Mouse (Mus musculus): ENCODE results near the gene Prodh2. TPM values are rescaled to one million over a fixed set of nuclear protein-coding genes. Genes with fewer than 3 reads are reported as not detected.

Prodh2 gene
- polyA plus RNA-seq, 1 experiment from 2014 or later, result not detected

- Histone ChIP-seq H3K27me3 (ENCODE audit: control insufficient read depth, insufficient read depth, low read length) (no peaks in the 10 kb centered on the region), H3K4me1 (ENCODE audit: control insufficient read depth, insufficient read depth, low read length) (peaks cover 12% of the 10 kb centered on the region), H3K9me3 (ENCODE audit: control insufficient read depth, low read length) (no peaks in the 10 kb centered on the region), H3K4me2 (peak overlapping the region; percentile 93), H3K4me3 (ENCODE audit: low read depth, low read length) (peak overlapping the region; percentile 49), H3K36me3 (ENCODE audit: control insufficient read depth, insufficient read depth, low read length) (peaks cover 8% of the 10 kb centered on the region; the same call in 1 of the 2 replicates), H3K9ac (ENCODE audit: low read length) (peak overlapping the region; percentile 71), H3K27ac (ENCODE audit: low read depth, low read length) (peak overlapping the region; percentile 70)
- 2% methylated on average over 10 of the region's 10 CpGs for WGBS
- ATAC-seq (ENCODE audit: low FRiP score), result peak; percentile 71
- no peak for DNase-seq (ENCODE audit: low spot score, missing footprints)
Observed at GRCm38 (mm10) chr7:30551445-30552101, 58.2 kb downstream of the Prodh2 start.

- Histone ChIP-seq H3K36me3 (ENCODE audit: control insufficient read depth, insufficient read depth, low read length) (peaks cover 14% of the 10 kb centered on the region; the same call in 1 of the 2 replicates), H3K27me3 (ENCODE audit: control insufficient read depth, insufficient read depth, low read length) (no peaks in the 10 kb centered on the region)
- WGBS, result 1% methylated on average over 44 of the region's 44 CpGs
Observed at GRCm38 (mm10) chr7:30552102-30553020, 58.9 kb downstream of the Prodh2 start, which contains the start of the genes Hspb6 and Proser3. Gene Hspb6, plus strand, starts transcription at chr7:30552178. Gene Proser3, minus strand, starts transcription at chr7:30552299.

GRCm38 (mm10) chr7:30553021-30553589, 59.7 kb downstream of the Prodh2 start:
- no peak for DNase-seq (ENCODE audit: low spot score, missing footprints)
- Histone ChIP-seq H3K9me3 (ENCODE audit: control insufficient read depth, low read length) (no peaks in the 10 kb centered on the region), H3K4me3 (ENCODE audit: low read depth, low read length) (peak overlapping the region; percentile 49), H3K4me2 (peak overlapping the region; percentile 93), H3K4me1 (ENCODE audit: control insufficient read depth, insufficient read depth, low read length) (peaks cover 12% of the 10 kb centered on the region), H3K27ac (ENCODE audit: low read depth, low read length) (no peak overlapping the region), H3K27me3 (ENCODE audit: control insufficient read depth, insufficient read depth, low read length) (no peaks in the 10 kb centered on the region), H3K36me3 (ENCODE audit: control insufficient read depth, insufficient read depth, low read length) (peaks cover 14% of the 10 kb centered on the region; the same call in 1 of the 2 replicates), H3K9ac (ENCODE audit: low read length) (peak overlapping the region; percentile 72)
- 10% methylated on average over 23 of the region's 23 CpGs for WGBS
- no peak for ATAC-seq (ENCODE audit: low FRiP score)

More at GRCm38 (mm10) chr7:30552102-30553020, 58.9 kb downstream of the Prodh2 start, which contains the start of the genes Hspb6 and Proser3:
- H3K9me3 ChIP-seq (ENCODE audit: control insufficient read depth, low read length), result no peaks in the 10 kb centered on the region
- H3K27ac ChIP-seq (ENCODE audit: low read depth, low read length), result peak within 1 kb of the TSS; percentile 70
- DNase-seq (ENCODE audit: low spot score, missing footprints), result peak; percentile 99
- H3K4me1 ChIP-seq (ENCODE audit: control insufficient read depth, insufficient read depth, low read length), result peaks cover 12% of the 10 kb centered on the region
- peak within 1 kb of the TSS; percentile 93 for H3K4me2 ChIP-seq
- H3K9ac ChIP-seq (ENCODE audit: low read length), result peak within 1 kb of the TSS; percentile 72
- peak; percentile 94 for ATAC-seq (ENCODE audit: low FRiP score)
- peak within 1 kb of the TSS; percentile 49 for H3K4me3 ChIP-seq (ENCODE audit: low read depth, low read length)

- peaks cover 14% of the 10 kb centered on the region; the same call in 1 of the 2 replicates for H3K36me3 ChIP-seq (ENCODE audit: control insufficient read depth, insufficient read depth, low read length)
- ATAC-seq (ENCODE audit: low FRiP score), result no peak
- no peaks in the 10 kb centered on the region for H3K27me3 ChIP-seq (ENCODE audit: control insufficient read depth, insufficient read depth, low read length)
- 89% methylated on average over 22 of the region's 22 CpGs for WGBS
- H3K9me3 ChIP-seq (ENCODE audit: control insufficient read depth, low read length), result no peaks in the 10 kb centered on the region
- H3K4me2 ChIP-seq, result peak overlapping the region; percentile 93; the same call in 1 of the 2 replicates
- H3K27ac ChIP-seq (ENCODE audit: low read depth, low read length), result no peak overlapping the region
- DNase-seq (ENCODE audit: low spot score, missing footprints), result no peak
- no peak overlapping the region; the same call in 1 of the 2 replicates for H3K4me3 ChIP-seq (ENCODE audit: low read depth, low read length)
- H3K9ac ChIP-seq (ENCODE audit: low read length), result peak overlapping the region; percentile 72; the same call in 1 of the 2 replicates
- H3K4me1 ChIP-seq (ENCODE audit: control insufficient read depth, insufficient read depth, low read length), result peaks cover 17% of the 10 kb centered on the region
Observed at GRCm38 (mm10) chr7:30553810-30554584, 60.6 kb downstream of the Prodh2 start.

GRCm38 (mm10) chr7:30556894-30557536, 63.6 kb downstream of the Prodh2 start:
- Histone ChIP-seq H3K9me3 (ENCODE audit: control insufficient read depth, low read length) (no peaks in the 10 kb centered on the region), H3K27me3 (ENCODE audit: control insufficient read depth, insufficient read depth, low read length) (no peaks in the 10 kb centered on the region), H3K4me1 (ENCODE audit: control insufficient read depth, insufficient read depth, low read length) (peaks cover 23% of the 10 kb centered on the region), H3K27ac (ENCODE audit: low read depth, low read length) (no peak overlapping the region), H3K4me2 (no peak overlapping the region), H3K9ac (ENCODE audit: low read length) (no peak overlapping the region), H3K36me3 (ENCODE audit: control insufficient read depth, insufficient read depth, low read length) (peaks cover 14% of the 10 kb centered on the region; the same call in 1 of the 2 replicates), H3K4me3 (ENCODE audit: low read depth, low read length) (no peak overlapping the region)
- 94% methylated on average over 18 of the region's 18 CpGs for WGBS
- DNase-seq (ENCODE audit: low spot score, missing footprints), result no peak
- no peak for ATAC-seq (ENCODE audit: low FRiP score)

- DNase-seq (ENCODE audit: low spot score, missing footprints) (no peak), ATAC-seq (ENCODE audit: low FRiP score) (no peak)
- Histone ChIP-seq H3K27me3 (ENCODE audit: control insufficient read depth, insufficient read depth, low read length) (no peaks in the 10 kb centered on the region), H3K4me2 (no peak overlapping the region; the same call in 1 of the 2 replicates), H3K9me3 (ENCODE audit: control insufficient read depth, low read length) (no peaks in the 10 kb centered on the region), H3K4me3 (ENCODE audit: low read depth, low read length) (no peak overlapping the region), H3K27ac (ENCODE audit: low read depth, low read length) (no peak overlapping the region), H3K36me3 (ENCODE audit: control insufficient read depth, insufficient read depth, low read length) (peaks cover 14% of the 10 kb centered on the region; the same call in 1 of the 2 replicates), H3K4me1 (ENCODE audit: control insufficient read depth, insufficient read depth, low read length) (peaks cover 19% of the 10 kb centered on the region), H3K9ac (ENCODE audit: low read length) (no peak overlapping the region)
- WGBS, result 87% methylated on average over 13 of the region's 13 CpGs
Observed at GRCm38 (mm10) chr7:30557901-30558514, 64.6 kb downstream of the Prodh2 start.

- Histone ChIP-seq H3K9ac (ENCODE audit: low read length) (peak overlapping the region; percentile 73), H3K9me3 (ENCODE audit: control insufficient read depth, low read length) (no peaks in the 10 kb centered on the region), H3K27me3 (ENCODE audit: control insufficient read depth, insufficient read depth, low read length) (no peaks in the 10 kb centered on the region), H3K4me2 (peak overlapping the region; percentile 97), H3K27ac (ENCODE audit: low read depth, low read length) (no peak overlapping the region), H3K4me3 (ENCODE audit: low read depth, low read length) (peak overlapping the region; percentile 49), H3K36me3 (ENCODE audit: control insufficient read depth, insufficient read depth, low read length) (peaks cover 14% of the 10 kb centered on the region; the same call in 1 of the 2 replicates), H3K4me1 (ENCODE audit: control insufficient read depth, insufficient read depth, low read length) (peaks cover 15% of the 10 kb centered on the region)
- WGBS, result 19% methylated on average over 12 of the region's 12 CpGs
- ATAC-seq (ENCODE audit: low FRiP score) (no peak), DNase-seq (ENCODE audit: low spot score, missing footprints) (no peak)
Observed at GRCm38 (mm10) chr7:30558656-30559442, 65.4 kb downstream of the Prodh2 start.
